Mouse (Mus musculus) megakaryocyte-erythroid progenitor cell, adult 5-6 weeks (primary cell): ENCODE measurements around the gene Ttc29. TPM values are rescaled to one million over a fixed set of nuclear protein-coding genes. Genes with fewer than 3 reads are reported as not detected.

Experiments
- ATAC-seq: replicated peaks from 2 replicates; pipeline ENCODE4 v1.8.0; 2016; ENCODE audit warnings: mild to moderate bottlenecking, inconsistent platforms; ENCODE audit not compliant: severe bottlenecking, poor library complexity, low FRiP score, low TSS enrichment
- total RNA-seq, 2 experiments: library from RNA; stranded (forward) in 1 of 2; stranded (reverse) in 1 of 2; fragments of 200-1000, 215-1000 nt in 1 of 2; fragments of >200 nt in 1 of 2; fragmentation: Nextera tagmentation in 1 of 2; gene quantifications; 2 replicates each; pipeline ENCODE4 v1.2.3; 2014 to 2017

Ttc29 gene
- total RNA-seq, 2 experiments from 2014 or later = not detected

- no peak for ATAC-seq
These were observed 58.3 kb downstream of the Ttc29 start for GRCm38 (mm10) chr8:78271391-78271790.

- ATAC-seq = no peak
These were observed 63.0 kb downstream of the Ttc29 start for GRCm38 (mm10) chr8:78276120-78276519.

GRCm38 (mm10) chr8:78277411-78277810, 64.3 kb downstream of the Ttc29 start:
- no peak for ATAC-seq

GRCm38 (mm10) chr8:78278598-78278997, 65.5 kb downstream of the Ttc29 start:
- no peak for ATAC-seq

- no peak for ATAC-seq
These were observed 71.7 kb downstream of the Ttc29 start for GRCm38 (mm10) chr8:78284805-78285204.

- no peak for ATAC-seq
These were observed 72.3 kb downstream of the Ttc29 start for GRCm38 (mm10) chr8:78285366-78285765.

GRCm38 (mm10) chr8:78289374-78289971, 76.4 kb downstream of the Ttc29 start:
- no peak for ATAC-seq

- ATAC-seq = no peak
These were observed 77.2 kb downstream of the Ttc29 start for GRCm38 (mm10) chr8:78290274-78290673.

- no peak for ATAC-seq
These were observed 82.4 kb downstream of the Ttc29 start for GRCm38 (mm10) chr8:78295494-78295893.

- ATAC-seq = no peak
These were observed 90.5 kb downstream of the Ttc29 start for GRCm38 (mm10) chr8:78303579-78303978.

GRCm38 (mm10) chr8:78306604-78307003, 93.5 kb downstream of the Ttc29 start:
- ATAC-seq = no peak

GRCm38 (mm10) chr8:78307131-78307530, 94.0 kb downstream of the Ttc29 start:
- ATAC-seq = no peak

GRCm38 (mm10) chr8:78309539-78309938, 96.4 kb downstream of the Ttc29 start:
- ATAC-seq = no peak

GRCm38 (mm10) chr8:78315576-78315975, 102.5 kb downstream of the Ttc29 start:
- no peak for ATAC-seq

- no peak for ATAC-seq
These were observed 104.6 kb downstream of the Ttc29 start for GRCm38 (mm10) chr8:78317666-78318065.

GRCm38 (mm10) chr8:78323391-78323790, 110.3 kb downstream of the Ttc29 start:
- no peak for ATAC-seq

- ATAC-seq = no peak
These were observed 127.8 kb downstream of the Ttc29 start for GRCm38 (mm10) chr8:78340689-78341529.

- no peak for ATAC-seq
These were observed 129.1 kb downstream of the Ttc29 start for GRCm38 (mm10) chr8:78342151-78342550.

- no peak for ATAC-seq
These were observed 130.9 kb downstream of the Ttc29 start for GRCm38 (mm10) chr8:78344006-78344405.

GRCm38 (mm10) chr8:78345705-78346104, 132.6 kb downstream of the Ttc29 start:
- no peak for ATAC-seq

- ATAC-seq = no peak
These were observed 133.1 kb downstream of the Ttc29 start for GRCm38 (mm10) chr8:78346131-78346621.
